Mouse (Mus musculus) neural tube, embryonic 15.5 days (tissue): ENCODE results near the gene Plekhb2. TPM values are rescaled to one million over a fixed set of nuclear protein-coding genes. Genes with fewer than 3 reads are reported as not detected.

ENCODE experiments used
- polyA plus RNA-seq: library from polyadenylated mRNA; unstranded; fragments of >200 nt; fragmentation: Nextera tagmentation; extraction: Ambion mirVana; gene quantifications from 2 replicates; pipeline ENCODE4 v1.2.1, GENCODE M21; 2015

Plekhb2 gene
- polyA plus RNA-seq, 1 experiment from 2014 or later, result 84.0 TPM

Other genes with a start within 250 kb of the Plekhb2 start
- 107 and 119 TPM in 2 replicates for gene Fam168b, start 6.9 kb upstream of the Plekhb2 start, polyA plus RNA-seq